In genomic region chr16:93973554-93973953, GRCm38 (mm10) we compare ENCODE assay signal across 8 mouse cellular contexts. TPM values are rescaled to one million over a fixed set of nuclear protein-coding genes. Genes with fewer than 3 reads are reported as not detected.
A peak's percentile ranks its signal among the peaks of the same experiment; 100 is the strongest.
DNase-seq lines count a peak whose midpoint lies in the region; ATAC-seq lines count a peak whose summit lies in the region.

No protein-coding gene starts in this region.

- no peak for DNase-seq in heart, postnatal 25 days (ENCODE audit: low spot score)
- peak; percentile 50 for DNase-seq in limb, embryonic 11.5 days (ENCODE audit: low spot score)
- no peak for DNase-seq in urinary bladder, postnatal 14 days (ENCODE audit: low spot score)
- no peak for DNase-seq in left cerebral cortex, postnatal 10 days (ENCODE audit: extremely low spot score in 1 of 2, low spot score in 2 of 2)
- DNase-seq in urinary bladder, adult 2 months (ENCODE audit: low spot score): no peak

- peaks cover 4% of the 10 kb centered on the region; the same call in 1 of the 2 replicates for H3K4me1 ChIP-seq in heart, embryonic 13.5 days
- peaks cover 11% of the 10 kb centered on the region; the same call in 1 of the 2 replicates for H3K4me1 ChIP-seq in embryonic facial prominence, embryonic 12.5 days
- H3K4me1 ChIP-seq in limb, embryonic 11.5 days (ENCODE audit: control insufficient read depth, insufficient read depth, low read length): 0 out of 2 replicates have a peak, but pooled peaks cover 3% of the 10 kb centered on the region
- no peaks in the 10 kb centered on the region for H3K4me1 ChIP-seq in midbrain, embryonic 16.5 days (ENCODE audit: control insufficient read depth, insufficient read depth, low read length)

- no peak overlapping the region for H3K27ac ChIP-seq in heart, embryonic 13.5 days (replicated peaks)
- no peak overlapping the region for H3K27ac ChIP-seq in embryonic facial prominence, embryonic 12.5 days
- H3K27ac ChIP-seq in limb, embryonic 11.5 days (replicated peaks; ENCODE audit: low read depth, low read length): no peak overlapping the region
- no peak overlapping the region for H3K27ac ChIP-seq in midbrain, embryonic 16.5 days (ENCODE audit: low read length)

- H3K36me3 ChIP-seq in heart, embryonic 13.5 days: no peaks in the 10 kb centered on the region
- H3K36me3 ChIP-seq in embryonic facial prominence, embryonic 12.5 days: no peaks in the 10 kb centered on the region
- no peaks in the 10 kb centered on the region for H3K36me3 ChIP-seq in limb, embryonic 11.5 days (ENCODE audit: control insufficient read depth, insufficient read depth, low read length)
- H3K36me3 ChIP-seq in midbrain, embryonic 16.5 days (ENCODE audit: control insufficient read depth, insufficient read depth, low read length): no peaks in the 10 kb centered on the region

- peak overlapping the region; percentile 74 for H3K9ac ChIP-seq in heart, embryonic 13.5 days
- no peak overlapping the region for H3K9ac ChIP-seq in embryonic facial prominence, embryonic 12.5 days
- H3K9ac ChIP-seq in limb, embryonic 11.5 days (ENCODE audit: low read length): peak overlapping the region; percentile 27; the same call in 1 of the 2 replicates
- no peak overlapping the region for H3K9ac ChIP-seq in midbrain, embryonic 16.5 days (ENCODE audit: low read depth, low read length)

- peak overlapping the region; percentile 45 for H3K4me3 ChIP-seq in heart, embryonic 13.5 days
- H3K4me3 ChIP-seq in embryonic facial prominence, embryonic 12.5 days: peak overlapping the region; percentile 20
- peak overlapping the region; percentile 10; the same call in 1 of the 2 replicates for H3K4me3 ChIP-seq in limb, embryonic 11.5 days (ENCODE audit: low read depth, low read length)
- H3K4me3 ChIP-seq in midbrain, embryonic 16.5 days (ENCODE audit: low read depth, low read length): no peak overlapping the region

- H3K9me3 ChIP-seq in heart, embryonic 13.5 days: no peaks in the 10 kb centered on the region
- no peaks in the 10 kb centered on the region for H3K9me3 ChIP-seq in embryonic facial prominence, embryonic 12.5 days
- H3K9me3 ChIP-seq in limb, embryonic 11.5 days (ENCODE audit: control insufficient read depth, low read length): no peaks in the 10 kb centered on the region
- H3K9me3 ChIP-seq in midbrain, embryonic 16.5 days (replicated peaks; ENCODE audit: control insufficient read depth, low read length, poor library complexity, severe bottlenecking): no peaks in the 10 kb centered on the region

- no peaks in the 10 kb centered on the region for H3K27me3 ChIP-seq in heart, embryonic 13.5 days (replicated peaks)
- H3K27me3 ChIP-seq in embryonic facial prominence, embryonic 12.5 days: 0 out of 2 replicates have a peak, but pooled peaks cover 3% of the 10 kb centered on the region
- no peaks in the 10 kb centered on the region for H3K27me3 ChIP-seq in limb, embryonic 11.5 days (ENCODE audit: control insufficient read depth, insufficient read depth, low read length)
- no peaks in the 10 kb centered on the region for H3K27me3 ChIP-seq in midbrain, embryonic 16.5 days (ENCODE audit: control insufficient read depth, insufficient read depth, low read depth, low read length)

- 34% methylated on average over 5 of the region's 5 CpGs for WGBS in heart, embryonic 13.5 days
- 67% methylated on average over 5 of the region's 5 CpGs for WGBS in embryonic facial prominence, embryonic 12.5 days
- 44% methylated on average over 5 of the region's 5 CpGs for WGBS in limb, embryonic 11.5 days
- 46% methylated on average over 5 of the region's 5 CpGs for WGBS in midbrain, embryonic 16.5 days

- no peak for ATAC-seq in heart, embryonic 13.5 days (ENCODE audit: extremely low read depth, insufficient number of reproducible peaks, low FRiP score, low TSS enrichment)
- no peak for ATAC-seq in embryonic facial prominence, embryonic 12.5 days (ENCODE audit: insufficient number of reproducible peaks, insufficient read depth, low FRiP score, low TSS enrichment)
- ATAC-seq in limb, embryonic 11.5 days (ENCODE audit: insufficient number of reproducible peaks, low FRiP score, low TSS enrichment, low read depth): 0 out of 2 replicates have a peak, but pooled peaks have one; percentile 15
- no peak for ATAC-seq in midbrain, embryonic 16.5 days

- intact Hi-C loops in heart, postnatal 25 days (cut with DNase I): no loop called here
- intact Hi-C loops in left cerebral cortex, postnatal 10 days (cut with DNase I): no loop called here

- peak overlapping the region; percentile 68 for H3K4me2 ChIP-seq in heart, embryonic 13.5 days
- H3K4me2 ChIP-seq in embryonic facial prominence, embryonic 12.5 days (replicated peaks): peak overlapping the region; percentile 42
- H3K4me2 ChIP-seq in limb, embryonic 11.5 days (ENCODE audit: low read depth, severe bottlenecking): peak overlapping the region; percentile 33
- H3K4me2 ChIP-seq in midbrain, embryonic 16.5 days (ENCODE audit: low read length): peak overlapping the region; percentile 31; the same call in 1 of the 2 replicates

RNA-seq across cellular contexts. Expression of gene Cldn14, which starts 35.1 kb away (rescaled TPM):
- polyA plus RNA-seq in heart, embryonic 13.5 days (2015; fragmentation: Nextera tagmentation; extraction: Ambion mirVana): not detected in 2 replicates
- not detected for total RNA-seq in heart, postnatal 25 days (2021)
- 0.15 TPM in 1 of 2 replicates, not detected in the other for polyA plus RNA-seq in embryonic facial prominence, embryonic 12.5 days (2016; fragmentation: Nextera tagmentation; extraction: Ambion mirVana)
- polyA plus RNA-seq in limb, embryonic 11.5 days (2014; fragmentation: Nextera tagmentation; extraction: Ambion mirVana): not detected in 2 replicates
- not detected in 2 replicates for polyA plus RNA-seq in midbrain, embryonic 16.5 days (2015; fragmentation: Nextera tagmentation; extraction: Ambion mirVana)
- under 1 TPM; 0.24 to 0.84 TPM for total RNA-seq in left cerebral cortex, postnatal 10 days (2021)
- polyA plus RNA-seq in urinary bladder, adult 2 months (2012; rRNA removed): not detected in 2 replicates

Comparison
In these comparisons a context has a peak if more than half of its experiments do, and no peak if none do; other contexts are left out.
1. H3K9ac ChIP-seq: peak in heart, embryonic 13.5 days (single experiment) and limb, embryonic 11.5 days (single experiment); none in embryonic facial prominence, embryonic 12.5 days (single experiment) and midbrain, embryonic 16.5 days (single experiment).
2. Peak in every context shown above with its lines, with median percentiles within 50 percentile points of each other: H3K4me2 ChIP-seq.